Mouse (Mus musculus) gastrocnemius, postnatal 4 days (tissue): Measurements from ENCODE around the gene Ppp1r18. TPM values are rescaled to one million over a fixed set of nuclear protein-coding genes. Genes with fewer than 3 reads are reported as not detected.

Experiments
- microRNA-seq: library from miRNA; unstranded; fragments of <30 nt; microRNA quantifications from one replicate; pipeline ENCODE4 v1.2.0, GENCODE M21; 2021
- total RNA-seq, 2 experiments: library from RNA; stranded (reverse); gene quantifications; 2 replicates each; pipeline ENCODE4 v1.2.3; 2021

Gene Ppp1r18
- total RNA-seq, 2 experiments from 2014 or later = 30.2 to 32.7 TPM

Small RNAs within 50 kb of the gene (microRNA-seq; reads per million reads assigned to microRNA genes)
- gene Gm28033 = not detected
- not detected for gene Mir1894

Other genes with a start within 250 kb of the Ppp1r18 start
- not detected for gene Gm9573, start 239.0 kb upstream of the Ppp1r18 start, total RNA-seq
- gene Mucl3, start 221.9 kb upstream of the Ppp1r18 start, total RNA-seq = not detected
- 10 to 100 TPM; 22.1 to 24.4 TPM for gene Vars2, start 198.0 kb upstream of the Ppp1r18 start, total RNA-seq
- 10 to 100 TPM; 20.6 to 29.2 TPM for gene Gtf2h4, start 191.9 kb upstream of the Ppp1r18 start, total RNA-seq
- 10 to 100 TPM; 69.6 to 71.4 TPM for gene Ddr1, start 161.0 kb upstream of the Ppp1r18 start, total RNA-seq
- gene Ier3, start 43.9 kb upstream of the Ppp1r18 start, total RNA-seq = 10 to 100 TPM; 11.1 to 13.1 TPM
- gene Flot1, start 42.4 kb upstream of the Ppp1r18 start, total RNA-seq = 10 to 100 TPM; 52.6 to 56.9 TPM
- 100 to 1,000 TPM; 408 to 451 TPM for gene Tubb5, start 27.3 kb upstream of the Ppp1r18 start, total RNA-seq
- gene Mdc1, start 24.1 kb upstream of the Ppp1r18 start, total RNA-seq = 10 to 100 TPM; 22.9 to 25.2 TPM
- gene Nrm, start 4.3 kb upstream of the Ppp1r18 start, total RNA-seq = 10 to 100 TPM; 20.8 to 26.4 TPM
- 10 to 100 TPM; 22.1 to 25.1 TPM for gene Dhx16, start 14.2 kb downstream of the Ppp1r18 start, total RNA-seq
- 10 to 100 TPM; 44.4 to 49.0 TPM for gene 2310061I04Rik, start 31.8 kb downstream of the Ppp1r18 start, total RNA-seq
- 10 to 100 TPM; 13.3 to 18.4 TPM for gene Atat1, start 44.5 kb downstream of the Ppp1r18 start, total RNA-seq
- 10 to 100 TPM; 40.5 to 46.8 TPM for gene Mrps18b, start 50.8 kb downstream of the Ppp1r18 start, total RNA-seq
- 10 to 100 TPM; 44.6 to 52.8 TPM for gene Ppp1r10, start 50.8 kb downstream of the Ppp1r18 start, total RNA-seq
- 10 to 100 TPM; 74.3 to 75.6 TPM for gene Abcf1, start 104.2 kb downstream of the Ppp1r18 start, total RNA-seq
- gene Gnl1, start 114.3 kb downstream of the Ppp1r18 start, total RNA-seq = 10 to 100 TPM; 34.3 to 38.7 TPM
- 10 to 100 TPM; 13.2 to 15.0 TPM for gene Prr3, start 114.6 kb downstream of the Ppp1r18 start, total RNA-seq
- under 1 TPM; 0.44 to 0.76 TPM for gene H2-T24, start 155.0 kb downstream of the Ppp1r18 start, total RNA-seq
- 1 to 10 TPM; 5.0 to 5.7 TPM for gene H2-T23, start 167.3 kb downstream of the Ppp1r18 start, total RNA-seq
- gene H2-T22, start 177.2 kb downstream of the Ppp1r18 start, total RNA-seq = 10 to 100 TPM; 10.8 to 11.6 TPM
- gene Gm6034, start 177.4 kb downstream of the Ppp1r18 start, total RNA-seq = not detected
- 1 to 10 TPM; 1.7 to 2.1 TPM for gene Gm11127, start 192.8 kb downstream of the Ppp1r18 start, total RNA-seq